Mouse (Mus musculus) ES-Bruce4 (cell line): Measurements from ENCODE around the gene Rtf1. TPM values are rescaled to one million over a fixed set of nuclear protein-coding genes. Genes with fewer than 3 reads are reported as not detected.
A peak's percentile ranks its signal among the peaks of the same experiment; 100 is the strongest.

Experiments used
- H3K27ac ChIP-seq: 2 replicates; pipeline ENCODE4 v1.5.1; 2012; ENCODE audit warnings: low read length, inconsistent platforms; ENCODE audit not compliant: insufficient read depth
- H3K27me3 ChIP-seq: 2 replicates; pipeline ENCODE4 v1.6.1; 2012; ENCODE audit warnings: mild to moderate bottlenecking, low read length, inconsistent platforms; ENCODE audit not compliant: control insufficient read depth, poor library complexity, insufficient read depth, severe bottlenecking
- H3K36me3 ChIP-seq: 2 replicates; pipeline ENCODE4 v1.6.1; 2012; ENCODE audit warnings: inconsistent platforms, mild to moderate bottlenecking, low read length, moderate library complexity; ENCODE audit not compliant: control insufficient read depth, poor library complexity, insufficient read depth, severe bottlenecking
- H3K4me1 ChIP-seq: one replicate; pipeline ENCODE4 v1.8.1; 2011; ENCODE audit warnings: low read length; ENCODE audit not compliant: control insufficient read depth, insufficient read depth
- H3K4me3 ChIP-seq: 2 replicates; pipeline ENCODE4 v1.5.1; 2011; ENCODE audit warnings: low read depth, mild to moderate bottlenecking, low read length
- H3K9ac ChIP-seq: 2 replicates; pipeline ENCODE4 v1.6.1; 2012; ENCODE audit warnings: low read depth, mild to moderate bottlenecking, inconsistent platforms; ENCODE audit not compliant: poor library complexity, severe bottlenecking
- H3K9me3 ChIP-seq: replicated peaks from 2 replicates; pipeline ENCODE4 v1.6.1; 2012; ENCODE audit warnings: mild to moderate bottlenecking, low read length, inconsistent platforms; ENCODE audit not compliant: control insufficient read depth, poor library complexity, insufficient read depth, severe bottlenecking
- CTCF ChIP-seq: IDR thresholded peaks from one replicate; pipeline ENCODE4 v1.8.1; 2011; ENCODE audit warnings: low read depth, low read length
- EP300 ChIP-seq: IDR thresholded peaks from 2 replicates; pipeline ENCODE4 v1.6.1; 2011; ENCODE audit warnings: low read depth, low read length; ENCODE audit not compliant: insufficient read depth
- POLR2A ChIP-seq: IDR thresholded peaks from one replicate; pipeline ENCODE4 v1.8.1; 2011; ENCODE audit warnings: low read length; ENCODE audit not compliant: insufficient read depth
- polyA plus RNA-seq: library from polyadenylated mRNA; stranded (reverse); fragments of >200 nt; gene quantifications from 2 replicates; pipeline ENCODE4 v1.2.4, GENCODE M21; 2011; ENCODE audit warnings: low read depth; ENCODE audit not compliant: missing spikeins, insufficient read depth, insufficient read length

Gene Rtf1
- polyA plus RNA-seq, 1 experiment: 47.3 TPM

DNA sequence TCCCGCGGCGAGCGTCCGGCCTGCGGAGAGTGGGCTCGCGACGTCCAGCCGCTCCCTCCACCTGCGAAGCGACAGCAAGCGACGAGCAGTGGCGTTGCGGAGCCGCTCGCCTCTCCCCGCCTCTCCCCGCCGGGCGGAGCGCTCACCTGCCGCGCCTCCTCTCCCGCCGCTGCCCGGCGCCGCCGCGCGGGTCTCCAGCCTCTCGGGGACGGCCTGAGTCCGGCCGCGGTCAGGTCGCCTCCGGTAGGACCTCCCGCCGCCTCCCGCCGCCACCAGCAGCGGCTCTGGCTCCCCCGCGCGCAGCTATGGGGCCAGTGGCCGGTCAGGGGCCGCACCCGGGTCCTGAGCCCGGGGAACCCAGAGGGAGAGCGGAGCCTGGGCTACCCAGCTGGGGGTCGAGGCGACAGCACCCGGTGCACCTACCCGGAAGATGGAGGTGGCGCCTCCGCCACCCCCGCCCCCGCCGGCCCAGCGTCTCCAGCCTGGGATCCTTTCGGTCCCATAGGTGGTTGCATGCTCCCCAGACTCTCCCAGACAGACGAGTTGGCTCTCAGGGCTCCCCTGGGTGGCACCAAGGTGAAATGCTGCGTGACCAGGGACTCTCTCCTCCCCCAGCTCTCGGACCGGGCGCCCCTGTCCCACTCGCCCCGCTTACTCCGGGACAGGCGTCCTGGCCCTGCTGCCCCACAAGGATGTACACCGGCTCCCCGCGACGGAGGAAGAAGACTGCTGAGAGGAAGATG, 83.4 kb downstream of the Rtf1 start:
- TF ChIP-seq CTCF (no peak), EP300 (no peak), POLR2A (no peak)

DNA sequence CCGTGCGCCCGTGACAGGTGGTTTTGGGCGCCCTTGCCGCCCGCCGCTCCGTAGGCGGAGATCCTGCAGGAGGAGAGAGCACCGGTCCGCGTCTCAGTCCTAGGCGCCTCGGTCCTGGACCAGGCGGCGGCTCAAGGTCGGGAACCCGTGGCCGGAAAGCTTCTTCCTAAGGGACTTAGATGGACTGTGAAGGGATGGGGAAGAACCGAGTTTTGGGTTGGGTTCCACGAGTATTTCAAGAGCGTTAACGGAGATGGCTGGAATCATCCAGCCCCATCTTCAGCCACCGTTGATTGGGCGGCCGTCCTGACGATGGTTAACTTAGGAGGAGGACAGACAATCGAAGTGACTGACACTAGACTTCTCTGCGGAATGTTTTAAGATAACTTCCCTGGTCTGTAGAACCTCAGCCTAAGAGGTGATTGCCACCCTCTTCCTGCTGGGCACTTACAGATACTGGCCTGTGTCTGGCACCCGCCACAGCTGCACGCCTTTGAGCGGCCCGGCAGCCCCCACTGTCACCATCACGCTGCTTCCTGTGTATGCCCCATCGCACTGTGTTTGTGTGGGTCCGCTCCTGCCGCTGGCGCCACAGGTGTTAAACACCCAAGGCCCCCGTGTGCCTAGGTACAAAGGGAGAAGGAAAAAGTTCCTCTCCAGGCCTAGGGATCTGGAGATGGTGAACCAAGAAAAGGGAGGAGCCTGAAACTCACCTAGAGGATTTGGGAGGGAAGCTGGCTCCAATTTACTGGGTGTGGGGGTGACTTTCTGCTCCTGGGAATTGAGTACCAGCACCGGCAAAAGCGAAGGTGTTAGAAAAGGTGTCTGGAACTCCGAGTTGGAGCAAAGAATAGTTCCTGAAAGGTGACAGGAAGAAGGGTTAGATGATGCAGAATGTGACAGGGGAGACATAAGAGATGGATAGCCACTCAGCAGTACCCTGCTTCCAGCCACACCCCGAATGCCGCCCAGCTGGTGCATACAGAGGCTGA, 84.3 kb downstream of the Rtf1 start:
- Histone ChIP-seq H3K9ac (peak overlapping the region; percentile 84), H3K9me3 (no peaks in the 10 kb centered on the region), H3K4me1 (no peaks in the 10 kb centered on the region), H3K4me3 (peak overlapping the region; percentile 79), H3K27ac (no peak overlapping the region), H3K27me3 (peaks cover 13% of the 10 kb centered on the region), H3K36me3 (peaks cover 8% of the 10 kb centered on the region; the same call in 1 of the 2 replicates)
- no peak for TF ChIP-seq POLR2A
- TF ChIP-seq CTCF: no peak
- no peak for TF ChIP-seq EP300

More for the DNA sequence above, 83.4 kb downstream of the Rtf1 start:
- Histone ChIP-seq H3K9me3 (no peaks in the 10 kb centered on the region), H3K4me1 (no peaks in the 10 kb centered on the region), H3K27me3 (peaks cover 13% of the 10 kb centered on the region), H3K27ac (no peak overlapping the region), H3K9ac (peak overlapping the region; percentile 84), H3K4me3 (peak overlapping the region; percentile 79), H3K36me3 (no peaks in the 10 kb centered on the region; the same call in 1 of the 2 replicates)

DNA sequence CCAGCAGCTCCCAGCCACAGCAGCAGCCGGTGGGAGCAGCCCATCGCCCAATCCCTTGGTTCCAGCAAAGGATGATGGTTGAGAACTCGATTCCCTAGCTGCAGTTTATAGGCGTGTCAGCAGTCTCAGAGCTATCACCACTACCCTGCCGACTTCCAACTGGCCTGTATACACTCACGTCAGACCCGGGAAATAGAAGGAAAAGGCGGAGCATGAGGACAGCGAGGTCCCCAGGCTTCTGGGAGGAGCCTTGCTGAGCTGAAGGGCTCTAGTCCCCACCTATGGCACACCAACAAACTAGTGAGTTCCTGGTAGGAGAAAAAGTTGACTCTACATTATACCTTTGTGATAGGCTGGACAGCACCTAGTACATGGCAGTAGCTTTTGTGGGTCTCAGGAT, 85.4 kb downstream of the Rtf1 start, which contains the start of gene Ltk:
Gene Ltk (minus strand): TSS at position 181 of the 400 bp plus-strand sequence.
- peak within 1 kb of the TSS; percentile 79 for H3K4me3 ChIP-seq
- H3K27ac ChIP-seq: no peak within 1 kb of the TSS
- peaks cover 11% of the 10 kb centered on the region; the same call in 1 of the 2 replicates for H3K36me3 ChIP-seq
- peaks cover 13% of the 10 kb centered on the region for H3K27me3 ChIP-seq
- TF ChIP-seq POLR2A (no peak), CTCF (no peak), EP300 (no peak)
- H3K4me1 ChIP-seq: no peaks in the 10 kb centered on the region
- H3K9ac ChIP-seq: no peak within 1 kb of the TSS
- no peaks in the 10 kb centered on the region for H3K9me3 ChIP-seq

DNA sequence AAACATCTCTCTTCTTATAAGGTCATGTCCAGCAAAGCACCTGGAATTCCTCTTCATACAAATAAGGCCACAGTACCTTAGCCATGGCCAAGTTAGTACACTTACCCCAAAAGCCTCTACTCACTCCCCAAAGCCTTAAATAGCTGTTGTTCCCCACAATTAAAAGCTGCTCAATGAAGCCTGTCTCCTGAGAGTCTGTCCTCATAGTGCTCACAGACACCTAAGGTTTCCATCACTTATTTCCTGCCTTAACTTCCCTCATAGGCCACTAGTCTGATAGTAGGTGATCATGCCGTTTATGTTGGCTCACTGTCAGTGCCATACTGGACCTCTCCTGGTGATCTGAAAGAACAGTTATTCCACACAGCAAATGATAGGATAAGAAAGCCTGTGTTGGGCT, 87.4 kb downstream of the Rtf1 start:
- Histone ChIP-seq H3K27ac (no peak overlapping the region), H3K4me3 (no peak overlapping the region), H3K4me1 (no peaks in the 10 kb centered on the region), H3K36me3 (peaks cover 15% of the 10 kb centered on the region), H3K9ac (no peak overlapping the region), H3K27me3 (peaks cover 13% of the 10 kb centered on the region), H3K9me3 (no peaks in the 10 kb centered on the region)
- no peak for TF ChIP-seq EP300
- no peak for TF ChIP-seq CTCF

DNA sequence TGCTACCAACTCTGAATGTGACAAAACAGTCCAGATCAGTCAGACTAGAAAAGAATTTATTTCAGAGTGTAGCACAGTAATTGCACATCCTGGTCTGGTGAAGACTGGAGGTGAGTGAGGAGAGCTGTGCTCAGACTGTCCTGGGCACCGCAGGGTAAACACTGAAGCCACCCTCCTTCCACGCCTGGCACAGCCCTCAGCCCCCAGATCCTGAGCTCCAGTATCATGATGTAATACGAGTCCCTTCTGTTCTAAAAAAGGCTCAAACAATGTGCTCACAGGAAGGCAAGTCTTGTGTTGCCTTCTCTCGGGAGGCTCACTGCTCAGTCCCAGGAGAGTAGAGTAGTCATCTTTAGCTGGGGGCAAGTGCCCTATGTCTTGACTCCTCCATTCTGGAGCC, 89.1 kb downstream of the Rtf1 start:
- no peaks in the 10 kb centered on the region for H3K4me1 ChIP-seq
- no peaks in the 10 kb centered on the region for H3K9me3 ChIP-seq
- H3K9ac ChIP-seq: no peak overlapping the region
- peaks cover 3% of the 10 kb centered on the region; the same call in 1 of the 2 replicates for H3K27me3 ChIP-seq
- no peak overlapping the region for H3K4me3 ChIP-seq
- peaks cover 22% of the 10 kb centered on the region for H3K36me3 ChIP-seq
- H3K27ac ChIP-seq: no peak overlapping the region
- no peak for TF ChIP-seq EP300

DNA sequence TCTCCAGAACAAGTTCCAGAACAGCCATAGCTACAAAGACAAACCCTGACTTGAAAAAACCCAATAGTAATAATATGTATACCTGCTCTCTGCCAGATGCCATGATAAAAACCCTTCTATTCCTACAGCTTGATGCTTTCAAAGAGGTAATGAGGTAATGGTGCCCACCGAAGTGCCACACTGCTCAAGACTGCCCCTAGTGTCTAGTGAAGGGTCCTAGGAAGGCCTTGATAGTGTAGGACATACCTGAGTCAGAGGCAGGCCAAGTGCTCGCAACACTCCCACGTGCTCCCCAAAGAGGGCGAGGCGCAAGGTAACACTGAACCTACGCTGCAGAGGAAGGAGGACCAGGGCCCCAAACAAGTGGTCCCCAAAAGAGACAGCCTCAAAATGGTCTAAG, 92.4 kb downstream of the Rtf1 start:
- H3K4me3 ChIP-seq: no peak overlapping the region
- H3K9ac ChIP-seq: no peak overlapping the region
- no peaks in the 10 kb centered on the region for H3K9me3 ChIP-seq
- H3K27me3 ChIP-seq: no peaks in the 10 kb centered on the region
- TF ChIP-seq POLR2A: no peak
- TF ChIP-seq EP300: no peak
- TF ChIP-seq CTCF: peak; percentile 25
- peaks cover 42% of the 10 kb centered on the region for H3K36me3 ChIP-seq
- no peaks in the 10 kb centered on the region for H3K4me1 ChIP-seq
- H3K27ac ChIP-seq: no peak overlapping the region

Other genes starting within 250 kb of the Rtf1 start
- 27.8 and 28.0 TPM in 2 replicates for gene Ino80, start 197.4 kb upstream of the Rtf1 start, polyA plus RNA-seq
- 1.8 and 2.4 TPM in 2 replicates for gene Exd1, start 127.4 kb upstream of the Rtf1 start, polyA plus RNA-seq
- gene Chp1, start 127.4 kb upstream of the Rtf1 start, polyA plus RNA-seq: 50.6 and 52.6 TPM in 2 replicates
- gene Nusap1, start 56.8 kb upstream of the Rtf1 start, polyA plus RNA-seq: 185 and 189 TPM in 2 replicates
- 45.3 and 53.0 TPM in 2 replicates for gene Oip5, start 56.6 kb upstream of the Rtf1 start, polyA plus RNA-seq
- 56.0 and 59.3 TPM in 2 replicates for gene Ndufaf1, start 12.2 kb upstream of the Rtf1 start, polyA plus RNA-seq
- 1.6 and 1.7 TPM in 2 replicates for gene Itpka, start 67.3 kb downstream of the Rtf1 start, polyA plus RNA-seq
- gene Ltk, start 85.4 kb downstream of the Rtf1 start, polyA plus RNA-seq: 1.1 and 1.6 TPM in 2 replicates
- gene Rpap1, start 112.5 kb downstream of the Rtf1 start, polyA plus RNA-seq: 42.6 and 43.3 TPM in 2 replicates
- 38.4 and 45.2 TPM in 2 replicates for gene Tyro3, start 122.7 kb downstream of the Rtf1 start, polyA plus RNA-seq
- gene Mga, start 222.2 kb downstream of the Rtf1 start, polyA plus RNA-seq: 137 and 147 TPM in 2 replicates